Mouse (Mus musculus): ENCODE measurements around the gene Ppp5c.

Gene Ppp5c

DNA sequence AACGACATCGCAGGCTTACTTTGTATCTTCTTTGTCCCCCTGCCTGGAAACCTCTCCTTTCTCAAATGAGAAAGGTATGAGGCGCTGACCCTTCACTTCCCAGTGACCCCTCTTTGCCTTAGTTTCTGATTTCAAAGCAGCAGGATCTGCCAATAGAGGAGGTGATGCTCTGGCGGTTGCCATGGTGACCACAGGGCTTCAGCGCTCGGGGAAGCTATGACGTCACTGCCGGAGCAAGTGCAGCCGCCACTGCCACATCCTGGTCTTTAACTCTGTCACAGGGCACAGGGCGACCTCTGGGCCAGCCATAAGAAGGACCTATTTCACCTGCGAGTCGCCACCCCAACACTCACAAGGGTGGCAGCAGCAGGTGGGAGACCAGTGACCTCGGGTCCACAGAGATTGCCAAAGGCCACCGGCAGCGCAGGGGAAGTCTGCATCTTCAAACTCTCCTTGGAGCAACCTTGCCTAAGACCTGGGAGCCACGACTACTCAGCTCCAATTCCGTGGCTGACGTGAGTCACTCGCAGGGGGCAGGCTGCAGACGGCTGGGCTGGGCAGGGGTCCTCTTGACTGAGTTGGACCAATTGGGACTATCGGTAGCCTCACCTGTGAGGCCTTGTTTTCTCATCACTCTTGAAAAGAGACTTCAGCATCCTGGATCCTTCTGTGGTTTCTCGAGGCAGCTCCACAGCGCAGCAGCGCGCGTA lies 44.7 kb downstream of the Ppp5c start, which contains the start of gene Gm42372:
Gene Gm42372 (plus strand): TSS at position 228 of the 710 bp plus-strand sequence.
- peak; percentile 88 to 89 for DNase-seq (ENCODE audit: low spot score in 2 of 2)

DNA sequence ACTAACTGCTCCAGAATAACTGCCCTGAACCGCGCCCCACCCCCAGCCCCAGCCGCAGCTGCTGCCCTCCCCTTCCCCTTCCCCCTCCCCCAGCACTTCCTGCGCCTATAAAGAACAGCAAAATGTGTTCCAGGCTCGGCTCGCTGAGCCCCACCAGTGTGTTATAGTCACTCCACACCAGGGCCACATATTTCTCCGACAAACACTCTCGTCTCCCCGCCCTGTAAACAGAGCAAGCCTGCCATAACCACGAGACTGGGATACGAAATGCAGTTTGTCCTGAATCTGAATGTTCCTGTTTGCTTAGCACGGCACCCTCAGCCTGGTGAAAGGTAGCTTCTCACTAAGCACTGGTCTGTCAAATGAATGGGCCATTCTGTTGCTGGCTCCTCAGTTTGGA lies 47.4 kb downstream of the Ppp5c start:
- peak in 1 of 2 experiments; percentile 35 for DNase-seq (ENCODE audit: low spot score in 2 of 2)

DNA sequence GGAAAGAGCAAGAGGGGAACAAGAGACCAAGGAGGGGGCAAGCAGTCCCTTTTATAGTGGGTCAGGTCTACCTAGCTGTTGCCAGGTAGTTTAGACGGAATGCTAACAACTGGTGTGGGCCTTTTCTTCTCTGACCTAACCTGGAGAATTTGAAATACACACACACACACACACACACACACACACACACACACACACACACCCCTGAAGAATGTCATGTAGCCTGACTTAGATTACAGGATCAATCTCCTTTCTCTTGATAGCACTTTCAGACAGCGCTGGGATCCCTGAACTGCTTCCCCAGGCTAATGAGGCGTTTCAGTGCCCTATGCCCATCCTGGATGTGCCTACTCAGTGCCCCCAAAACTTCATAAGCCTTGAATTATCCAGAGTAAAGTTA lies 49.1 kb downstream of the Ppp5c start:
- DNase-seq (ENCODE audit: low spot score in 2 of 2) = no peak

DNA sequence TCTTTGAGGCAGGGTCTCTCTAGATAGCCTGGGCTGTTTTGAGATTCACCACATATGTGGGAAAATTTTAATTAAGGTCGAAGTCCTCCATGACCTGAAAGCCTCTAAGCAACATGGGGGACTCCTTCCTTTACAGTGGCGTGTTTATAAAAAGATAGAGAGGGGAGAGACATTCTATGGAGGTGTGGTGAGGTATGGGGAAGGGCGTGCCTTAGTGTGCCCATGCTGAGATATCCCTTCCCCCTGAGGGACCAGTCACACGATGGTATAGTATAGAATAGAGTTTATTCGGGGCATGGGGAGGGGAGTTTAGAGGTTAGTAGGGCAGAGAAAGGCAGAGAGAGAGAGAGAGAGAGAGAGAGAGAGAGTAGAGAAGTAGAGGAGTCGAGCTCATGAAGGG lies 49.6 kb downstream of the Ppp5c start:
- no peak for DNase-seq (ENCODE audit: low spot score in 2 of 2)

DNA sequence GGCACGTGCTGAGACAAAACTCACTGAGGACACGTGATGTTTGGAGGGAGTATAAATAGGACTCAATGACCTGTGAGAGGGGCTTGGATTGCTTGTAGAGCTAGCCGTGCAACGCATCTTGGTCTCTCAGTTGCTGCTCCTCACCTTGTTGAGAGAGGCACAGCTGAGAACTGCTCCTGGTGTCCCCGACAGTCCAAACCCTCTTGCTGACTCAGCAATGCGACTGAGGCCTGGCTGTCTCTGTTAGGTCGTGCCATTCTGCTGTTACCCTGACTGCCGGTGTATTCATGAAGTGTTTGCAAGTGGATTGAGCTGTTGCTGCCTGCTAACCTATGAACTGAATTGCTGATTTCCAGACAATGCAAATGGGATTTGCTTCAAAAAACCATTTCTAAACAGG lies 51.4 kb downstream of the Ppp5c start:
- DNase-seq (ENCODE audit: low spot score in 2 of 2) = no peak

DNA sequence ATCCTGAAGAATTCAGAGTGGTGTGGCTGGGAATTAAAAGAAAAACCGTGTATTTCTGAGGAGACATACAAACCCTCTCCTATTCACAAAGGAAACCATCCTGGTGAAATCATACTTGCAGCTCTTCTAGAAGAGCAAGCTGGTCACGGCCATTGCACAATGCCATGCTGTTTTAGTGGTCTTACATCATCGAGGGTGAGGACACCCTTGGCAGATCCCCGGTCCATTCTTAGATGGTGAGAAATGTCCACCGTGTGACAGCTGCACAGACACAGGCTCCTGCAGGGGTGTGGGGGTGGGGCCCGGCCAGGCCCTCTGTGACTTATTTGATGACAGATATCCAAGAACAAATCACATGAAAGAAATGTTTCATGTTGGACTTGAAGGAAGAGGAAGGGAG lies 53.7 kb downstream of the Ppp5c start:
- no peak for DNase-seq (ENCODE audit: low spot score in 2 of 2)

DNA sequence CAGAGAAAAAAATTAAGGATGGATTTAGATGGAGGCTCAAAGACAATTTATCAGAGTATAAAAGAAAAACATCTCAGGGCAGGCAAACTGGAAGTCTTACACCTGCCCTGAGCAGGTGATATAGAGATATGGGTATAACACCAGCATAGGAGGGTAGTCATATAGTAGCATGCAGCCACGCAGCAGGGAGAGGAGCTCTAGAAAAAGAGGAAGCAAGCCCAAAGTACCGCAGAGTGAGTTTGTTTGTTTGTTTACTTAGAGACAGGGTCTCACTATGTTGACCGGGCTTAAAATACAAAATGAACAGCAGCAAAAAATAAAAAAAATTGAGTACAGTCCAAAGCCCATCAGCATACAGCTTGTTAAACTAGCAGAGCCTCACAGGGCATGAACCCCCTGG lies 56.6 kb downstream of the Ppp5c start:
- DNase-seq (ENCODE audit: low spot score in 2 of 2) = no peak

DNA sequence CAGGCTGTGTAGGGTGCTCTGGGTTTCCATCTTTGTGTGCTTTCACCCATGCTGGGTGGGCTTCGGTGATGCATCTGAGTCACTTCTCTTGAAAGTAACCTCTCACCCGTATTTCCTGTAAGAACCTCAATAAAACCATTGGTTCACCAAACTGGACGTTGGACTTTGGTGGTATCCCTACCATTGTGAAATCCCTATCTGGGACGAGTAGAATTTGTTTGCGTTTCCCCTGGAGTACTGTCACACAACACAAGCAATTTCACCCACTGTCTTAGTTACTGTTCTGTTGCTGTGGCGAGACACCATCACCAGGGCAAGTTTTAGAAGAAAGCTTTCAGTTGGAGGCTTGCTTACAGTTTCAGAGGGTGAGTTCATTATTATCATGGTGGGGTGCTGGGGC lies 59.3 kb downstream of the Ppp5c start:
- DNase-seq (ENCODE audit: low spot score in 2 of 2) = no peak

DNA sequence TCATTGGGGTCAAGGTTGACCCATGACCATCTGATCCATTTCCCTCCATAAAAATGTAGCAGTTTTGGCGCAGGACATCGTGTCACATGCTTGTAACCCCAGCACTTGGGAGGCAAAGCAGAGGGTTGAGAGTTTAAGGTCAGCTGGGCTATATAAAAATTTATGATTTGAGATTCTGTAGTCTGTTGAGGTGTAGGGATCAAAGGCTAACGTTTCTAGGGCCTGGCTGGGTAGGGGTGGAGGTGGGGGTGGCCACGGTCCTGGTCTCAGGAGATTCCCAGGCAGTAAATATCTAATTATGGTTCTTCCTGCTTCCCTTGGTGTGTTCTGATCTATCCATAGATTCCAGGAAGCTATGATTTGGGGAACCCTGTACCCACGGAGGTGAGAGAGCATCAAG lies 66.0 kb downstream of the Ppp5c start:
- no peak for DNase-seq (ENCODE audit: low spot score in 2 of 2)

DNA sequence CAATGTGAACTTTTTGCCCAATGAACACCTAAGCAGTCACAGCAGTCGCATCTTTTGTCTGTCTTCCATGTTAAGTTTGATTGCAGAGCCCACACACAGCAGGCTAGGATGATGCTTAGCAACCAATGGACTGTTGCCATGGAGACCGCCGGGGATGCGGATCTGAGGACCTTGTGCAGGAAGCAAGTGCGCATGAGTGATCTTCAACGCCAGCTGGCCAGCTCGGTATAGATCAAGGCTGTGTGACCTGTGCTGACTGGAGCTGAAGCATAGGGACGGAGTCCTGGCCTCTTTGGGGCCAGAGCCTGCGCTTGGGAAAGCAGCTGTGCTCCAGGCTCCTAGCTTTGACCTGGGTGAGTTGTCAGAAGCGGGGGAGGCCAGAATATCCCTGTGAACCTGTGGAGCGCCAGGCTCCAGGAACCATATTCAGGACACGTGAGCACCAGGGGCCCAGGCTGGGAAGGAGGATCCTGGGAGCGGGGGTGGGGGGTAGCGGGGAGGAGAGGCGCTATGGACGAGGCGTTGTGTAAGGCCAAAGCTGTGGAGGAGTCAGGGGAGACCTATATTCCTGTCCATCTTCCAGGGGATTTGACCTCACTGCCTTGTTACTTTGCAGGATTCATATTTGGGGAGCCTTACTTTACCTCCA lies 68.1 kb downstream of the Ppp5c start, which contains the start of gene Pnmal1:
Gene Pnmal1 (plus strand): TSS at position 141 of the 649 bp plus-strand sequence.
- peak; percentile 90 to 91 for DNase-seq (ENCODE audit: low spot score in 2 of 2)

DNA sequence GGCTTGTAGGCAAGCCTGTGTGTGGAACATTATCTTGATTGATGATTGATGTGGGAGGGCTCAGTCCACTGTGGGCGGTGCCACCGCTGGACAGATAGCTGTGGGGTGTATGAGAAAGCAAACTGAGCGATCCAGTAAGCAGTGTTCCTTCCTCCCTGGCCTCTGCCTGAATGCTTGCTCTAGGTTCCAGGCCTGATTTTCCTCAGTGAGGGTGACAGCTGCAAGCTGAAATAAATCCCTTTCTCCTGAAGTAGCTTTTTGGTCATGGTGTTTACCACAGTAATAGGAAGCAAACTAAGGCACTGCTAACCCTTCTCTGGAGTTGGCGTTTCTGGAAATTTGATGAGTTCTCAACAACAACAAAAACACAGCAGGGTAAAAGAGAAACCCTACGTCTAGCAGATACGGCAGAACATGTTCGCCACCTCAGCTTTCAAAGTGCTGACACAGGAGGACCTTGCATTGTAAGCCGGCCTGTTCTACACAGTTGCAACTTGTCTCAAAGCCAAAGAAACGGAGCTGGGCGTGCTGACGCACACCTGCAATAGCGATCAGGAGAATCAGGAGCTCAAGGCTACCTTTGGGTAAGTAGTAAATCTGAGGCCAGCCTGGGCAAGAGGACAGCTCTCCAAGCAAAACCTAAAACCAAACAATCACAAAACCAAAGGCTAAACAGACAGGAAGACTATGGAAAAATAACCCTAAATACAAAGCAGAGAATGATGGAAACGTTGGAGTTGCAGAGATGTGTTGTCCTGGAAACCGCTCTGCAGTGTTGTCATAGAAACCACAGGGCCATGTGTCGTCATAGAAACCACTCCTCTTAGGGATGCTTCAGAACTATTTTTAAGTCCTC lies 71.1 kb downstream of the Ppp5c start:
- no peak for DNase-seq (ENCODE audit: low spot score in 2 of 2)

DNA sequence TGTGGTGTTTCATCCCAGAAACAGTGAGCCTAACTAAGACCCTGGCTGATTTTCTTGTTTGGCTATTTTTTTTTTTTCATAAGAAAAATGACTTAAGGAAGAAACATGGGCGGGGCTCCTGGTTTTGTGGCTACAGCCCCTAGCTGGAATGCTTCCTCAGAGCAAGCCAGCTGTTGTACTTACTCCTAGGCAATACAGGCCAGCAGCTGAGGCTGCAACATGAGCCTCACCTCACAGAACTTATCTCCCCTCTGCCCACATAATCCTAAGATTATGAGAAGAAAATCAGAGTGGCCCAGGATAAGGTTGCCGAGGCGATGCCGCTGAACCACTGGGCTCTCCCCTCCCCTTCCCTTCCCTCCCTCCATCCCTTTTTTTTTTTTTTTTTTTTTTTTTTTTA lies 72.0 kb downstream of the Ppp5c start:
- DNase-seq (ENCODE audit: low spot score in 2 of 2) = no peak

All from frontal cortex, postnatal 10 days (tissue).